Mouse (Mus musculus): ENCODE results near the gene Blvrb. TPM values are rescaled to one million over a fixed set of nuclear protein-coding genes. Genes with fewer than 3 reads are reported as not detected.

The Blvrb gene
- total RNA-seq, 2 experiments from 2014 or later = 18.1 to 18.3 TPM

GRCm38 (mm10) chr7:27473835-27474489 lies 26.2 kb downstream of the Blvrb start:
- peak overlapping the region; percentile 78 for H3K27ac ChIP-seq
- intact Hi-C loops (cut with DNase I) = loop anchor here (1.0 kb wide), 2 partner anchors 16 to 27 kb away; partner anchors contain the start of genes Blvrb and Sptbn4
- H3K4me3 ChIP-seq = peak overlapping the region; percentile 60
- no peak for TF ChIP-seq CTCF (IDR thresholded peaks at IDR 0.05)
- DNase-seq (ENCODE audit: extremely low spot score in 1 of 2, low spot score in 2 of 2) = no peak

GRCm38 (mm10) chr7:27474490-27474954 lies 26.7 kb downstream of the Blvrb start:
- peak overlapping the region; percentile 78 for H3K27ac ChIP-seq
- intact Hi-C loops (cut with DNase I) = no loop called here
- peak; percentile 95 to 97 for DNase-seq (ENCODE audit: extremely low spot score in 1 of 2, low spot score in 2 of 2)
- peak; percentile 59 for TF ChIP-seq CTCF (IDR thresholded peaks at IDR 0.05)
- peak overlapping the region; percentile 60 for H3K4me3 ChIP-seq

GRCm38 (mm10) chr7:27475596-27475995 lies 27.8 kb downstream of the Blvrb start:
- no peak overlapping the region for H3K27ac ChIP-seq
- H3K4me3 ChIP-seq = no peak overlapping the region
- intact Hi-C loops (cut with DNase I) = loop anchor here (5.0 kb wide), 1 partner anchor 52 kb away; no protein-coding TSS in a partner anchor
- no peak for TF ChIP-seq CTCF (IDR thresholded peaks at IDR 0.05)
- DNase-seq (ENCODE audit: extremely low spot score in 1 of 2, low spot score in 2 of 2) = no peak

- Histone ChIP-seq H3K27ac (no peak overlapping the region), H3K4me3 (no peak overlapping the region)
- DNase-seq (ENCODE audit: extremely low spot score in 1 of 2, low spot score in 2 of 2) = no peak
- TF ChIP-seq CTCF (IDR thresholded peaks at IDR 0.05) = no peak
- intact Hi-C loops (cut with DNase I) = loop anchor here (5.0 kb wide), 1 partner anchor 51 kb away; no protein-coding TSS in a partner anchor
Observed at GRCm38 (mm10) chr7:27476098-27476635, 28.4 kb downstream of the Blvrb start.

- TF ChIP-seq CTCF (IDR thresholded peaks at IDR 0.05) = no peak
- H3K4me3 ChIP-seq = no peak overlapping the region
- H3K27ac ChIP-seq = no peak overlapping the region
- no peak for DNase-seq (ENCODE audit: extremely low spot score in 1 of 2, low spot score in 2 of 2)
- intact Hi-C loops (cut with DNase I) = loop anchor here (5.0 kb wide), 1 partner anchor 49 kb away; no protein-coding TSS in a partner anchor
Observed at GRCm38 (mm10) chr7:27478561-27478960, 30.8 kb downstream of the Blvrb start.

GRCm38 (mm10) chr7:27479750-27480149 lies 32.0 kb downstream of the Blvrb start:
- intact Hi-C loops (cut with DNase I) = loop anchor here (5.0 to 10.0 kb wide), 2 partner anchors 48 to 205 kb away; partner anchors contain the start of gene Zfp607b
- no peak for DNase-seq (ENCODE audit: extremely low spot score in 1 of 2, low spot score in 2 of 2)
- no peak overlapping the region for H3K4me3 ChIP-seq
- TF ChIP-seq CTCF (IDR thresholded peaks at IDR 0.05) = no peak
- H3K27ac ChIP-seq = no peak overlapping the region

GRCm38 (mm10) chr7:27480506-27480905 lies 32.7 kb downstream of the Blvrb start:
- no peak for DNase-seq (ENCODE audit: extremely low spot score in 1 of 2, low spot score in 2 of 2)
- TF ChIP-seq CTCF (IDR thresholded peaks at IDR 0.05) = no peak
- peak overlapping the region; percentile 75; the same call in 1 of the 2 replicates for H3K27ac ChIP-seq
- intact Hi-C loops (cut with DNase I) = loop anchor here (10.0 kb wide), 1 partner anchor 204 kb away; the partner anchor contains the start of gene Zfp607b
- H3K4me3 ChIP-seq = no peak overlapping the region

GRCm38 (mm10) chr7:27480927-27481626 lies 33.3 kb downstream of the Blvrb start:
- peak overlapping the region; percentile 75 for H3K27ac ChIP-seq

GRCm38 (mm10) chr7:27481627-27481969 lies 33.8 kb downstream of the Blvrb start:
- peak; percentile 70 to 74 for DNase-seq (ENCODE audit: extremely low spot score in 1 of 2, low spot score in 2 of 2)
- peak overlapping the region; percentile 48 for H3K4me3 ChIP-seq
- H3K27ac ChIP-seq = peak overlapping the region; percentile 75
- TF ChIP-seq CTCF (IDR thresholded peaks at IDR 0.05) = no peak
- intact Hi-C loops (cut with DNase I) = loop anchor here (10.0 kb wide), 1 partner anchor 203 kb away; the partner anchor contains the start of gene Zfp607b

More at GRCm38 (mm10) chr7:27480927-27481626, 33.3 kb downstream of the Blvrb start:
- intact Hi-C loops (cut with DNase I) = loop anchor here (10.0 kb wide), 1 partner anchor 204 kb away; the partner anchor contains the start of gene Zfp607b
- no peak for DNase-seq (ENCODE audit: extremely low spot score in 1 of 2, low spot score in 2 of 2)
- no peak for TF ChIP-seq CTCF (IDR thresholded peaks at IDR 0.05)
- peak overlapping the region; percentile 48 for H3K4me3 ChIP-seq

- Histone ChIP-seq H3K4me3 (no peak overlapping the region), H3K27ac (no peak overlapping the region)
- TF ChIP-seq CTCF (IDR thresholded peaks at IDR 0.05) = no peak
- intact Hi-C loops (cut with DNase I) = loop anchor here (10.0 kb wide), 1 partner anchor 201 kb away; the partner anchor contains the start of gene Zfp607b
- DNase-seq (ENCODE audit: extremely low spot score in 1 of 2, low spot score in 2 of 2) = no peak
Observed at GRCm38 (mm10) chr7:27483860-27484259, 36.1 kb downstream of the Blvrb start.

- peak overlapping the region; percentile 56 for H3K27ac ChIP-seq
- intact Hi-C loops (cut with DNase I) = loop anchor here (5.0 to 10.0 kb wide), 2 partner anchors 199 to 254 kb away; partner anchors contain the start of genes Coq8b and Zfp607b
Observed at GRCm38 (mm10) chr7:27486102-27486769, 38.5 kb downstream of the Blvrb start.

More at GRCm38 (mm10) chr7:27486102-27486769, 38.5 kb downstream of the Blvrb start:
- H3K4me3 ChIP-seq = peak overlapping the region; percentile 70
- DNase-seq (ENCODE audit: extremely low spot score in 1 of 2, low spot score in 2 of 2) = no peak
- TF ChIP-seq CTCF (IDR thresholded peaks at IDR 0.05) = no peak

All from left cerebral cortex, adult 2 months (tissue).